Mouse (Mus musculus): ENCODE results near the gene Gm10945.

Gm10945 gene

GRCm38 (mm10) chr10:6761287-6761811 lies at the start of gene Gm10945:
Gene Gm10945 (minus strand): TSS chr10:6761761.
- no peak for DNase-seq

DNA sequence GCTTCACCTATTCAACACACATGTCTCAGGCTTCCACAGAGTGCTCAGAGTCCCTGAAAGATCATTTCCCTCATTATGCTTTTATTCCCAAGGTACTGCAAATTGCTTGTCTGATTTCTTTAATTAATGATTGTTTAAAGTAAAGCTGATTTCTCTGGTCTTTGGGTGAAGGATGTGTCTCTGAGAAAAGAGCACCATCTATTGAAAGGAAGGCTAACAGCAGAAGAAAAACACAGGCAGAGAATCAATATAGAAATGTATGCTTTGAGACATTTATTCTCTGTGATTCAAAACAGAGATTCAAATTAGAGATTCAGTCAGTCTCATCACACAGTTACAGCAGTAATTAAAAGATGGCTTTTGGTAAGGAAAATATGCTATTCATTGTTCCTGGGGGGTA lies 28.7 kb upstream of the Gm10945 start:
- no peak for DNase-seq

DNA sequence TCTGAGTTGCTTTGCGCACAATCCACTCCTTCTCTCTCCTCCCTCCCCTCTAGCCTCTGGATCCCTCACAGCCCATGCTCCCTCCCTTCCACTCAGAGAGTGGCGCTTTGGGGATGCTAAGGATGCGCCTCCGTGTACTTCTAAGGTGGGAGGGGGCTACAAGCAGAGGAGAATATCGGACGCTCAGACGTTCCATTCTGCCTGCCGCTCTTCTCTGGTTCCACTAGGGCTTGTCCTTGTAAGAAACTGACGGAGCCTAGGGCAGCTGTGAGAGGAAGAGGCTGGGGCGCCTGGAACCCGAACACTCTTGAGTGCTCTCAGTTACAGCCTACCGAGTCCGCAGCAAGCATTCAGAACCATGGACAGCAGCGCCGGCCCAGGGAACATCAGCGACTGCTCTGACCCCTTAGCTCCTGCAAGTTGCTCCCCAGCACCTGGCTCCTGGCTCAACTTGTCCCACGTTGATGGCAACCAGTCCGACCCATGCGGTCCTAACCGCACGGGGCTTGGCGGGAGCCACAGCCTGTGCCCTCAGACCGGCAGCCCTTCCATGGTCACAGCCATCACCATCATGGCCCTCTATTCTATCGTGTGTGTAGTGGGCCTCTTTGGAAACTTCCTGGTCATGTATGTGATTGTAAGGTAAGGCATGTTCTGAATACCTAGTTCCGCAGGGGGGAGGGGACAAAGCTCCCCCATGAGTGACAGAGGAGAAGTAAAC lies 27.1 kb upstream of the Gm10945 start:
- peak in 1 of 2 experiments; percentile 20 for DNase-seq

GRCm38 (mm10) chr10:6758206-6758605 lies 3.4 kb downstream of the Gm10945 start, which contains the start of gene Oprm1:
Gene Oprm1 (plus strand): TSS chr10:6758506.
- DNase-seq, result no peak

DNA sequence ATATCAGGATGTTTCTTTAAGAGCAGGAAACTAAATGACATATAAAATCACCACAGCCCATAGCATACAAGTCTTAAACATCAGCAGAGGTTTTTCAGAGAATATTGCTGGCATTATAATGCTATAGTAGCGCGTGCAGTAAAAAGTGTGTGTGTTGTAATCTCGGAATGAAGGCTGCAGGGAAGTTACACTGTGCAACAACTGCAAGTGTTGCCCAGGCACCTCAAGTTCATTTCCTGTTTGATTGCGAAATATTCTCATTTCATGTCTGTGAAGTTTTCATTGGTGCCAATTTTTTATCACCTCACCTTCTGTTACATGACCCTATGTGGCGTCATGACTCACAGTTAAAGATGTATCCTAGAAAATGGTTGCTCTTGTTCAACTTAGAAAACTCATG lies 8.2 kb downstream of the Gm10945 start:
- no peak for DNase-seq

DNA sequence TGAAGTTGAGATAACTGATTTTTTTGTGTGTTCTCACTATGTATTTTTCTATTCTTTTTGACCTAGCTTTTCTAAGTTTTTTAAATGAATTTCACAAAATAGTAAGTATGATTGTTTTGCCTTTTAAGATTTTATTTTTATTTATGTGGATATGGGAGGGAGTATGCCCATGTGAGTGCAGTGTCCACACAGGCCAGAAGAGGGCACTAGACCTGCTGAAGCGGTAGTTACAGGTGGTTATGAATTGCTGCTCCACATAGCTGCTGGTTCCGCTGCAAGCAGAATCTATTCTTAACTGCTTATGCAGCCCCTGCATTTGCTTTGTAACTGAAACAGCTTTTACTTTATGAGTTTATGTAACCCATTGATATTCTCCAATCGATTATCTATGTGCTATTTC lies 33.1 kb downstream of the Gm10945 start:
- no peak for DNase-seq

DNA sequence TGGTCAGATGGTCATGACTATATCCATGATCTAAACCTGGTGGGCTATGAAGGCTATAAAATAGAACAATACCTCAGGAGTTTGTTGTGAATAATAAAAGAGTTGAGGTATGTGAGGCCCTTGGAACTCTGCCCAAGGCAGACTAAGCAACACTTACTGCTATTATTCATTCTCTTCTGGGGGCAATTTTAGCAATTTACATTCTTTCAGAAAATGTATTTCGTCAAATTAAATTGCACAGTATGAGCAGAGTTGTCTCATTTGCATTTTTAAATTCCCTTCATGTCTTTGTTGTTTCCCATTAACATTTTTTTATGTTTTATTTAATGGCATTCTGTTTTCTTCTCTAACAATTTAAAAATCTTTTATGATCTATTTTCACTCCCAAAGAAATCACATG lies 37.8 kb downstream of the Gm10945 start:
- no peak for DNase-seq

GRCm38 (mm10) chr10:6717181-6717948 lies 44.2 kb downstream of the Gm10945 start:
- no peak for DNase-seq

DNA sequence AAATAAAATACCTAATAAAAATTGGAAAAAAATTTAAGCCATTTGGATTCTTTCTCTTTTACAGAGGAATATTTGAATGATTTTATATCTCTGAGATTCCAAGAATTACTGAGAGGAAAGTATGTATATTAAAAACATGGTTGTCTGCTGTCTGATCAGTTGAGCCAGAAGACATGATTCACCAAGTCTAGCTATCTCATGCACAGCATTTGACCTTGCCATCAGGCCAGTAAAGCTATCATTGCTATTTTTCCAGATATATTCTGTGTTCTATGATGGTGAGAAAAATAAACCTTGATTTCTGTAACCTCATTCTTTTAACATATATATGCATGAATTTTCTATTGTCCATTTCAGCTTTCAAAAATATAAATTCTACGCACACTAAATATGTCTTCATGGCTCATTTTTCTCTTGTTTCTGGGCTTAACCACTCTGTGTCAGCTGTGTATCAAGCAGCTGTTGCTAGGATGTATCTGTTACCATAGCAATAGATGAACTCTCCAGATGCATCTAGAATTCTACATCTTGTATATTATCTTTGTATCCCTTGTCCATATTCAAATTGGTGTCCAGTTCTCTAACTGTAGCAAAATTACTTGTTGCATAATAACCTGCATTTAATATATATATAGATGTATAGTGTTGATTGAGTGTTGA lies 56.2 kb downstream of the Gm10945 start:
- DNase-seq, result no peak

DNA sequence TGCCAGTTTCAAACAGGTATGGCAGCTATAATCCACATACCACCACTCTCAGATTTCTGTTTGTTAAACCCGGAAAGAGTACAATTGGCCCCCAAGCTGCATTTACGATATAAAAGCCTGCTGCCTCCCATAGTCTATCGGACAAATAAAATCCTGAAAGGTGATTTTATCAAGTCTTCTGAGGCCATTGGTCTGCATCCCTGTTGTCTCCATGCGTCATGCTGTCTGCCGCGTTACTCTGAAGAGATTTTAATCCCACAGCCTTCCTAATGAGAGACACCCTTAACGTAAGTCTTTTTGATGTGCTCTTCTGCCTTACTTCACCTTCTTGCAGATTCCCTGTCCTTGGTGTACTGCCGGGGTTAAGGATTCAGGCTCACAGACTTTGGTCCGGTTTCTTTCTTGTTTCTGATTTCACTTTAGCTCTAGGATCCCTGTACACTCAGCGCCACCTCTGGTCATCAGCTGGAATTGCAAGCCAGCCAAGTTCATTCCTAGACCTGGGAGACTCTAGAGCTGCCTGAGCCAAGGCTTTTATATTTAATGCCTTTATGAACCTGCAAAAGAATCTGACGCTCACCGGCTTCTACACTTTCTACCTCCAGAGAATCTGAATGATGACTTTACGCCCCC lies 67.2 kb downstream of the Gm10945 start:
- peak; percentile 2 to 37 for DNase-seq
